17 mouse cellular contexts compared by ENCODE assay signal in the genomic region with DNA sequence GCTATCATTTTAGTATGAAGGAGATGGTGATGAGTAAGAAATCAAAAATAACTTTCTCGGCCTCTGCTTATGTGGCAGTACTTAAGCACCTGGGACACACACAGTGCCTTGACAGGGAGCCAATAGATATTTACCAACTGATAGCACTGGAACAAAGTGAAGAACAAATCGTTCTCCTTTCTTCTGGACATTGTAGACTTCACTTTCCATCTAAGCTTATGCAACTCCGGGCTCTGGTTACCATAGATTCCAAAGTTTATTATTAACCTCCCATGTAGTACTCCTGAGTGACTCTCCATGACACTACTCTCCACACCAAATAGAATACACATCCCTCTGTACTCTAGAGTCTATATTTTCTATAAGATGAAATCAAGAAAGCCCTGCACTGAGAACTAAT.
"Had no signal": no experiment of that assay in that cellular context is flagged by ENCODE, and none has a peak within 500 bp of the region (broad histone marks: within the 10 kb centered on the region; RNA-seq: fewer than 3 reads in every experiment).

No protein-coding gene starts in this region.

- H3K9me3 ChIP-seq: limb, embryonic 13.5 days; midbrain, embryonic 10.5 days; neural tube, embryonic 15.5 days had no signal

- H3K4me2 ChIP-seq: limb, embryonic 13.5 days; neural tube, embryonic 15.5 days had no signal

- ATAC-seq: intestine, embryonic 16.5 days; lung, postnatal 0 days had no signal

- H3K9ac ChIP-seq: limb, embryonic 13.5 days; neural tube, embryonic 15.5 days had no signal

- H3K4me3 ChIP-seq: layer of hippocampus, adult 2 months; limb, embryonic 13.5 days; midbrain, embryonic 10.5 days; myocyte; neural tube, embryonic 15.5 days had no signal

- DNase-seq: kidney, adult 8-10 months; kidney, postnatal 25 days; left cerebral cortex, postnatal 4 days; lung, adult 2 months; lung, postnatal 36 days; midbrain, embryonic 14.5 days; right cerebral cortex, adult 18-20 months; thymus, adult 2 months; thymus, postnatal 25 days had no signal

- H3K27me3 ChIP-seq: limb, embryonic 13.5 days; neural tube, embryonic 15.5 days had no signal

- H3K27ac ChIP-seq: layer of hippocampus, adult 2 months; limb, embryonic 13.5 days; midbrain, embryonic 10.5 days; neural tube, embryonic 15.5 days; stomach, postnatal 0 days had no signal

- H3K36me3 ChIP-seq: limb, embryonic 13.5 days; midbrain, embryonic 10.5 days; neural tube, embryonic 15.5 days had no signal
